Mouse (Mus musculus) R1 (cell line): Measurements from ENCODE around the gene Tfdp2.

ENCODE experiments used
- DNase-seq: peaks from one replicate; pipeline ENCODE4 v3.0.0-alpha.2; 2018; ENCODE audit warnings: low read depth, low spot score

The Tfdp2 gene

DNA sequence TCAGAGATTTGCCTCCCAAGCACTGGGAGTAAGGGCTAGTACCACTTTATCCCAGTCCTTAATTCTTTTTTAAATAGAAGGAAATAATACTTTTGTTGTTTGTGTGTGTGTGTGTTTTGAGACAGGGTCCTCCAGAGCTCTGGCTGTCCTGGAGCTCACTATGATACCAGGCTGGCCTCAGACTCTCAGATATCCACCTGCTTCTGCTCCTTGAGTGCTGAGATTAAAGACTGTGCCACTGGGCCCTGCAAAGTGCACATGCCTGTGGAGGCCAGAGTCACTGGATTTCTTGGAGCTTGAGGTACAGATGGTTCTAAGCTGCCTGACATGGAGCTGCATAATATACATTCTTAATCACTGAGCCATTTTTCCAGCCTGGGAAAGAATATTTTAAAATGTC is 32.2 kb downstream of the Tfdp2 start:
- no peak for DNase-seq

DNA sequence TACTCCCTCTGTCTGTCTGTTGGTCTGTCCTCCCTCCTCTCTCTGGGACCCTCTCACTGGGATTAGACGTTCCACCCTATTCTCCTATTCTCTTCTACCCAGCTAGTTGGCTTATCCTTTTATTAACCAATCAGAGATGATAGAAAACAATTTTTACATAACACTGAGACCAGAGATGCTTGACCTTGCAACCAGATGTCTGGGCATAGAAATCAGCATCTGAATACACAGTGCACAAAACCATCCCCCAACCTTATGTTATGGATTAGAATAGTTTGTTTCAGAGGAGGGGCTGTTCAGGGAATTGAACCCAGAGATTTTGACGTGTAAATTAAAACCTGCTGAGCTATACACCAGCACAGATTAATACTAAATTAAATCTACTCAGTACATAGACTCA is 34.2 kb downstream of the Tfdp2 start:
- peak; percentile 96 for DNase-seq

DNA sequence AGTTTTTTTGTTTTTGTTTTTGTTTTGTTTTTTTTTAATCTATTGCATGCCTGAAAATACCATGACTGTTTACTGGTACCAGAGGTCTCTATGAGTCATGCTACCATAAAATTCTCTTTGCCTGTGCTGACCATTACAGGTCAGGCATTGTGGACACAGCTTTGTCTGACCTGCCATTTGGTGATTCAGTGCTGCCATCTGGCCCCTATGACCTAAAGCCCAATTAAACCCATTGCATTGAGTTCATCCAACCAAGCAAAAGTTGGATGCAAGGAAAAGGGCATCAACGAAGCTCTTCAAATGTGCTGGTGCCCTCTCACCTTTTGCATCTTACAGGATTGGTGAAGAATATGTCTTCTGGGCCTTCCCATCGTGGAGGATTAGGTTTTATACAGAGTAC is 39.4 kb downstream of the Tfdp2 start:
- no peak for DNase-seq

DNA sequence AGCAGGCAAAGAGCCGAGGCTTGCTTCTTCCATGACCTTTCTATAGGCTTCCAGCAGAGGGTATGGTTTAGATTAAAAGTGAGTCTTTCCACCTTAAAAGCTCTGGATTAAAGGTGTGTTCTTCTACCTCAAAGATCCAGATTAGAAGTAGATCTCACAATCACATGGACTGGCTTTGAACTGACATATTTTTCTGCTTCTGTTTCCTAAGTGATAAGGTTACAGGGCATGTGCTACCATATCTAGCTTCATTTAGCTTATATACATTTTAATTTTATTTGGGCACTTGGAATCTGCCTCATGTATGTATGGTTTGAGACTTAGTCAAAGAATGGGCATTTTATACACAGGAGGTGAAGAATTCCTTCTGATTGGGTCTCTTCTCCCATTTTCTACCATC is 41.3 kb downstream of the Tfdp2 start:
- no peak for DNase-seq

DNA sequence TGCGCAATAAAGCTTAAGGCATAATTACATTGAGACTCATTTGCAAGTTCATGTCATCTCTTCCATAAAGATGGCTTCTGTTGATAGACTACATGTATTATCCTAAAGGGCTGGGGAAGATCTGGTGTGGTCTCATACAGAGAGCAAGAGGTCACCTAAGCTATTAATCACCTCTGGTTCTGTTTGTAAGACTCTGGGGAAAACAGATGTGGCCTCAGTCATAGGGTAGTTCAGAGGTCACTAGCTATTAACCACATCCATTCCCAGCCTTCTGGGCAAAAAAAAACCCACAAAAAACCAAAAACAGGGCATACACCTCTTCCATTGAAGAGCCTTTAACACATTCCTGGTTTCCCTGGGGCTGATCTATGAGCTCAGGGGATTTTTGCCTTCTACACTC is 42.2 kb downstream of the Tfdp2 start:
- DNase-seq, result no peak

DNA sequence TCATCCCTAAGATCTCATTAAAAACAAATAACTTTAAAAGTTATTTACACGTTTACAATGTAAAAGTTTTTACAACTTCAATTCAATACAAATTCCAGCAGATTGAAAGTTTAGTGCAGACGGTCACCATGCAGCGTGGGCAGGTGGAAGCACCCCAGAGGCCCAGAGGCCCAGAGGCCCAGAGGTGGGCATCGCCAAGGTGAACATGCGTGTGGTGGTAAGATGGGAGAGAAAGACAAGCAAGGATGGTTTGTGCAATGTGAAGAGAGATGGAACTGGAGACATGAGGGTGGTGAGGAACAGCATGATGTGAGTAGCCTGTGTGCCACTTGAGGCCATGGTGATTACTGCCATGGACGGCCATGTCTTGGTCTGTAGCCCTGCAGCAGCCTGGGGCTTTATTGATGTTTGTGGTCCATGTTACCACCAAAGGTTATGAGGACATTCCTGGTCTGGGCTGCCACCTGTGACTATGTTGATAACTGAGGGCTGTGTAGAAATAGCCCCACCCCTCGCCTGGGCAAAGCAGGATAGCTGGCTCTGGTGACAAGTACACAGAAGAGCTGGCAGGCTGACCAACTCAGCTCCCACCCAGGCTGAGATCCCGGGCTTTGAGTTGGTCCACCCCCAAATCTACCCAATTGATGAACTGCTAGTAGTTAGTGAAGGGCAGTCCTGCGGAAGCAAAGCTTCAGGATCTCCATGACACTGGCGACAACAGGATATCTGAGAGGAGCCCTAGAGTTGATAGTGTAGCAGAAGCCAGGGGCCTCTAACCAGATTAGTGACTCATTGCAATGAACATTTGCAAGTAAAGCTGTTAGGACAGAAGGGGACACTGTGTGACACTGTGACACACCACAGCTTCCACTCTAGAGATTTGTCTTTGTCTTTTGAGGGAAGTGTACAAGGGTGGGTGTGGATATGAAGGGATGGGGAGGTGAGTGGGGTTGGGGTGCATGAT is 45.3 kb downstream of the Tfdp2 start:
- DNase-seq, result no peak

DNA sequence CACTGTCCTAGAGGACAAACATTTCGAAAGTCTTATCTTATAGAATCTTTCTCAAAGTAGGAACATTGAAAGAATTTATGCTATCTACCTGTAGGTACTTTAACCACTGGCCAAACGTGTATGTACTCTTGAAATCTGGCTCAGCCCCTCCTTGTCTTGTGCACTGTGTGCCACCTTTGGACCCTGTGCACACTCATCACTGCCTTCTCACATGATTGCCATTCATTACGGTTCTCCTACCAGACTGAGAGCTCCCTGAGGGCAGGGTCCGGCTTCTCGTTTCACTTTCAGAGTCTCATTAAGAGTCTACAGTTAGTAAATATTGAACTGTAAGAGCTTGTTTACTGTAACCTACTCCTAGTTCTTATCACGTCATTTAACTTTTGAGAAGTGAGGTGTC is 47.8 kb downstream of the Tfdp2 start:
- no peak for DNase-seq

DNA sequence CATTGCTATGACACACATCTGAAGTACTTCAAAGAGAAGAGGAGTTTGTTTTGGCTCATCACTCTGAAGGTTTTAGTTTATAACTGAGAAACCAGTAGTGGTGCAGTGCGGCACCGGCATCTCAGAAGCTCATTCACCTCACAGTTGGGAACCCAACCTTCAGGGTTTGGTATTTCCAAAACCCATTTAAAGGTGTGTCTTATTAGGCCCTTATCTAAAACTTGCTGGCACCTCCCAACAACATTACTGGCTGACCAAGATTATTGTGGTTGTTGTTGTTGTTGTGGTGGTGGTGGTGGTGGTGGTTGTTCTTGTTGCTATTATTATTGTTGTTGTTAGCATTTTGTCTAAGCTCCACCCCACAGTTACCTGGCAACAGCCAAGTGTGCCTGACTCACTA is 58.7 kb downstream of the Tfdp2 start:
- DNase-seq, result no peak

DNA sequence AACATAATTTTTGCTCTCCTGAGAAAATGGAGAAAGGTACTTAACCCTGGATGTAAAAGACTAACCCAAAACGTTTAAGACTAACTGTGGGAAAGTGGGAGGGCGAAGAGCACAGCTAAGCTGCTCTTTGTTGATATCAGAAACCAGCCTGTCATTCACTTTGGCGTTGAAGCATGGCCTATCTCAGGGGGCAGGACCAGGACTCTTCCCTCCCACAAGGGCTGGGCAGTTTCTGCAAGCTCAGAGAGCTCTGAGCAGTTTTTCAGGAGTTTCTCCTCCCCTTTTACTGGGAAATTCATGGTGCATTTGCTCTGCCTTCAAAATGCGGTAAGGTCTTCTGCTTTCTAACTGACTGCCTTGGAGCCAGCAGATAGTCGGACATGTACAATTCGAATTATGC is 62.4 kb downstream of the Tfdp2 start:
- DNase-seq, result peak; percentile 84

DNA sequence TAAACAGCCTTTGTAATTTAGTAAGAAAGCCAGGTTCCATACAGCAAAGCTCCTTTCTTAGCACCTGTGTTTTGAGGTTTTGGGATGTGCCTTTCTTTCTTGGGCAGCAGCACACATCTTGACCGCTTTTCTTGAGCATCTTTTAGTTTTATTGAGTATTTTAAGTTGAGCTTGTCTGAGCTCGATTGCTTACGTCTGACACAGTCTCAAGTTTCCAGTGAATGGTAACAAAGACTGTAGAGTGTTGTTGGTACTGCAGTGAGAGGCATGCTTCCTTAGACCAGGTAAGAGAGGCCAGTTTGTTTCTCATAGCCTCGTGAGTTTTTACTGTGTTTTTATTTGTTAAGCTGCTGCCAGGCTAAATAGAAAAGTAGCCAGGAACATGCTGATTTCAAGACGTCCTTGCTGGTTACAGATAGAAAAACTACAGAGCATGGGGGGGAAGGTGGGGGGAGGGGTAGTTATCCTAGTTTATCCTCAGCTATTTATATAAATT is 63.0 kb downstream of the Tfdp2 start:
- peak; percentile 81 for DNase-seq

DNA sequence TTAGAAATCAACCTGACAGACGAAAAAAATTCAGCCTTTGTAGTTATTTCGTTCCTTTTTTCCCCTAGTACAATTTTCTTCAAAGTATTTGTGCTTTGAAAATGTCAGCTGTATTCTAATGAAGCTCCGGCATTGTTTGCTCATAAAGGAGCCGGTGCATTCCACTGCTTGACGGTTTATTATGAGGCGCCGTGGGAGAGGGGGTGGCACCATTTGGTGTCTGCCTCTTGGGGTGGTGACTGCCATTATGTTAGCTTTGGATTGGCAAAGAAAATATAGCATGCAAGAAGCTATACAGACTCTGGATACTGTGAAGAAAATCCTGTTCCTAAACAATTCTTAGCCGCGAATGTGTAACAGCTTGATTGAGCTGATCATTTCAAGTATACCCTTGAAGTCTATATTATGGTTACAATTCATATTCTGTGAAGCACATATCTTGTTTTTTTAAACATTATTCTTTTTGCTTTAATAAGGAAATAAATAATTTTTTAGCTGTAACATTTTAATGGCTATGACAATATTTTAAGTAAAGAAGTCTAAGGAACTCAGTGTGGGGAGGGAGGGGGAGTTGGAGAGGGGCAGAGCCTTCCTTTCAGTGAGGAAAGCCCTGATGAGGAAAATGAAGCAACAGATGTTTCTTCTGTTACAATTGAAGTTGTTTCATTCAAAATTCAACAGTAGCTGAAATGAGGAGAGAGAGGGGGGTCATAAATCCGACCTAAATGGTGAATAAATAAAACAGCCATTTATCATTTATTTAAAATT is 63.9 kb downstream of the Tfdp2 start:
- DNase-seq, result no peak

DNA sequence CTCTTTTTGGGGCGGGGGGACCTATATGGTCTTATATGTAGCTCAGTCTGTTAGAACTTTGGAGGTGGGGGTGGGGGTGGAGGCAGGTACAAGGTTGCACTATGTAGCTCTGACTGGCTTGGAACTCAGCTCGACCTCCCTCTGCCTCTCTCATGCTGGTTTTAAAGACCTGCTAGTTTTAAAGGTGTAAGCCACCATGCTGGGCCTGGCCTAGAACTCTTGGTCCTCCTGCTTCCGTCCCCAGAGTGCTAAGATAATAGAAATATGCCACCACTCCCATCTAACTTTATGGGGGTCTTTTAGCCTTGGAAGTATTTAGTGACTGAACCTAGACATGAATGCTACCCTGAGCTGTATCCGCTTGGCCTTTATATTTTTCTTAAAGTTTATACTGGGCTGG is 65.0 kb downstream of the Tfdp2 start:
- peak; percentile 64 for DNase-seq

DNA sequence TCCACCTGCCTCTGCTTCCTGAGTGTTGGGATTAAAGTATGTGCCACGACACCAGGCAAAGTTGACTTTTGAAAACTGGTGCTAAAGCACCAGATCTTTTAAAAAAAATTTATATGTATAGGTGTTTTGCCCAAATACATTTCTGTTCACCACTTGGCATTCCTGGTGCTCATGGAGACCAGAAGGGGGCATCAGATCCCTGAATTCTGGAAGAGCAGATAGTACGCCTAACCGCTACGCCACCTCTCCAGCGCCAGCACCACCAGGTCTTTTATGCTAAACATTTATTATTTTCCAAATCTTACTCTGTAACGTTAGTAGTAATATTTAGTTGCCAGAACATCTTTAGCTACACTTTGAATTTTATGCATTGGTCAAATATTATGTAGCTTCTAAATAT is 65.9 kb downstream of the Tfdp2 start:
- peak; percentile 56 for DNase-seq

DNA sequence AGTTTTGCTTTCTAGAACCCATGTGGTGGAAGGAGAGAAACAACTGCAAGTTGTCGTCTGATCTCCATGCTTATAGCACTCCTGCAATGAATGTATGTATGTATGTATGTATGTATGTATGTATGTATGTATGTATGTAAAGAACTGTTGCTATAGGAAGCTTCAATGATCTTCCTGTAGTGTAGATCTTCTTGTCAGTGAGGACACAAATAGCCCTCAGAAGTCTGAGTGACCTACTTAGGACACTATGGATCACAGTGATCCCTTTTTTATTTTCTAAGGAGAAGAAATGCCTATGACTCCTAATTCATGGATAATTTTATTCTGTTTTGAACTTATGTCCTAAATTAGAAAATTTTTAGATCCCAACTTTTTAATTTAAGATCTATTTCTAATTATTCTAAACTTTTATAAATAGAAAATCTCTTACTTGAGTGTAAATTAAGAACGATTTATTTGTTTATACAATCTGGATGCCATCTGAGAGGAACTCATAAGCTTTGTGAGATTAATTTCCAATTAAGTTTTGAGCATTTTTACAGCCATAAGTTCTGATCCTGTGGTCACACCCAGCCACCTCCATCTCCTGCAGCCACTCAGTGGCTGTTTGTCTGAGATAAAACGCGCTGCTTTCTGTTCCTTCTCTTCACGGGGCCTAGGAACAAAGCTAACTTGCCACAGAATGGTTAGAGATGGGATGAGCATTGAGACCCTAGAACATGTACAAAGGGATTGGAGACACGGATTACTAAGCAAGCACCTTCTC is 70.9 kb downstream of the Tfdp2 start:
- no peak for DNase-seq

DNA sequence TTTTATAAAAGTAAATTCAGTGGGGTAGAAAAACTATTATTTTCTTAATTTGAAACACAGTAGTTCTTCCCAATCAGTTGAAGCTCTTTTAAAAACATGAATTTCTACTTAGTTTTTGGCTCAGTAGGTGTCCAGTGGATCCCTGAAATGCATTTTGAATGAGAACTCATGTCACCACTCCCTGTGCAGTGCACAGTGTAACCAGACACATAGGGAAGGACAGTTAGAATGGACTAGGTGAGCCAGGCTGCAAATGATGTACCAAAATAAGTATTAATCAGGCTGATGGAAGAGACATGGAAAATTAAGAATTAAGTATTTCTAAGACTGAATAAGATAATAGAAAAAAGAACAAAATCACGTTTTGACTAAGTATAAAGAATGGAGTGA is 71.5 kb downstream of the Tfdp2 start:
- no peak for DNase-seq

DNA sequence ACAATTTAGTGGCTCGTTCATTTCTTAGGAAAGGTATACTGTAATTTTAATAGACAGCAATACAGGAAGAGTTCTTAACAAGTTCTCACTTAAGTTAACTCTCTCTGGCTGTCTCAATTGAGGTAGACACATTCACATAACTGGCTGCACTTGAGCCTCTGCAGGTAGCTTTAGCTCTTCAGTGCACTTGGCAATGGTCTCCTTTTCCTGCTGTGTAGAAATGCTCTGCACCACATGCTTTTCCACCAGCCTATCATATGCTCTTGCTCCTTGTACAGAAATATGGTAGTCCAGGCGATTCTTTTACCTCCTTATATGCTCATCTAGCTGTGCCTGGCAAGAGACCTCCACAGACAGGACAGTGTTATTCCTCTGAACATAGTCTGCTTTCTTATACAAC is 73.7 kb downstream of the Tfdp2 start:
- peak; percentile 6 for DNase-seq

DNA sequence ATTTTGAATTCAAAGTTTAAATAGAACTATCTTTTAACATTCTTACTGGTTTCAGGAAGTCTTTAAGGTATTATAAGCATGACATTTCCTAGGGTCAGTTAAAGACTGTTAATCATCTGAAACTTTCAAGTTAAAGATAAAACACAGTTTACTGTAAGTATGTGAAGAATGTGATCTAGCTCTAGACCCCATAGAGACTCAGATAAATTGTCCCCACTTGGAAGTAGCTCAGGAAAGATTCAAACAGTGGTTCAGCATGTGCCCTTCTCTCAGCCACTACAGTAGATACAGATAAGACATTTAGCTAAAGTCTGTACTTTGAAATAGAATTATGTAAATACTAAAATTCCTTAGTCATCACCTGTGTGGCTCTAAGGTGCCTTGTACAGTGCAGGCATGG is 79.5 kb downstream of the Tfdp2 start:
- no peak for DNase-seq

DNA sequence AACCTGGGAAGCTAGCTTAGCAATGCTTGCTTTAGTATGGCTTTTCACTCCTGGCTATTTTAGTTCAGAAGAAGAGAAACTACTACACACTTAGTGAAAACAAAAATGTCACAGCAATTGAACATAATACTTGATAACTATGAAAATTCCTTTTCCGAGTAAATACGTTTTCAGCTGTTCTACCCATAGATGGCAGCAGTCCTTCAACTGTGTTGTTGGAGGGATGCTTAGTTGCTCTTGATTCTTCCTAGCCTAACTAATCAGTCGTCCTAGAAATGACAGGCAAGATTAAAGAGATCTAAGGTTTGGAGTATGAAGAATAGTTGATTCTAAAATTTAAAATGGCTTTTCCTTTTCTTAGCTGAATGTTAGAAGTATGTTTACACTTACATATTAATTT is 85.4 kb downstream of the Tfdp2 start:
- peak; percentile 25 for DNase-seq

DNA sequence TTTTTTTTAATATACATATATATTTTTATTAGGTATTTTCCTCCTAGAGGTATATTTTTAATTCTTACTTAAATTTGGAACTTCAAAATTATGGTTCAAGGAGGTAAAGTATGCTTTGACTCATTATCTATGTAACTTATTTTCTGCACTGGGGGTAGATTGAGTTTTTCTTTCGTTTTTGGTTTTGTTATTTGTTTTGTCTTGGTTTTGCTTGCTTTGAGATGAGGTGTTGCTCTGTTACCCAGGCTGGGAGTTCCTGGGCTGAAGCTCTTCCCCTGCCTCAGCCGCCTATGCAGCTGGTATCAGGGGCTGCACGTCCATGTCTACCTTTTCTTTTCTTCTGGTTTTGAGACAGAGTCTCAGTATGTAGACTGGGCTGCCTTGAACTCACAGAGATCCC is 86.0 kb downstream of the Tfdp2 start:
- no peak for DNase-seq

DNA sequence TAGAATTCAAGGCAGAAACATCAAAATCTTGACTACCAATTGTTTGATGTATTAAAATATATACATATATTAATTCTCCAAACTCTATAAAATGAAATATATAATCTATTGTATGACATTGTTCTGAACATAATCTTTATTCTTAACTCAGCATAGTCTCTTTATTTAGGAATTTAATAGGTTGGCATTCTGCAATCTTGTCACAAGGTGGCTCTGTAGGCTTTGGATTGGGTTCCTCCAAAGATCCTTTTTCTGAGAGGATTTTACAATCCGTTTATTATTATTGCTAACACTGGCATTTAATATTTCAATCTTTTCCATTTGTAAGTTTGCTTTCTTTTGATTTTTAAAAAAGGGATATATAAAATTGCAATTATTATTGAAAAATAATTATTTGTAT is 88.8 kb downstream of the Tfdp2 start:
- peak; percentile 18 for DNase-seq

DNA sequence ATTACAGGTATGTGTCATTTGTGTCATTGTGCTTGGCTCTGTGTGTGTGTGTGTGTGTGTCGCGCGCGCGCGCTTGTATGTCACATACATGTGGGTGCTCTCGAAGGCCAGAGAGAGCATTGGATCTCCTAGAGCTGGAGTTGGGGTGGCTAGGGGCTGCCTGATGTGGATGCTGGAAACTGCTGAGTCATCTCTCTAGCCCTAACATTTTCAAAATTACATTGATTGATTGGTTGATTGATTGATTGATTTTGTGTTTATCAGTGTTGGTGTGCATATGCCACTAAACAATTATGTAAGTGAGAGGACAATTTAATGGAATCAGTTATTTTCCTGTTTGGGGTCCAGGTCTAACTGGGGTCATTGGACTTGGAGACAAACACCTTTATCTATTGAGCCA is 96.1 kb downstream of the Tfdp2 start:
- no peak for DNase-seq
